21 mouse cellular contexts compared by ENCODE assay signal in the genomic region with DNA sequence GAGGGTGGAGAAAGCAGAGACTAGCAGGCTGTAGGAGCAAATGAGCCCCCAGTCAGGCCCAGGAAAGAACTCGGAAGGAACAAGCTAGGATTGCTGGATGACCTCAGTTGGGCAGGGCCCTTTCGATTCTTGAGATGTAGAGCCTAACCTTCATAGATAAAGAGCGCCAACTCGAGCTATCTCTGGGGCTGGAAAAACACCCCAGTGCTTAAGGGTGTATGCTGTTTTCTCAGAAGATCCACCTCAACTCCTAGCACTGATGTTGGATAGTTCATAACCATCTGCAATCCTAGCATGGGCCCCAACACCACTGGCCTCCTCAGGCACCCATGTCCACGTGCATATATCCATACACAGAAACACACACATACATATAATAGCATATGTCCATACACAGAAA. TPM values are rescaled to one million over a fixed set of nuclear protein-coding genes. Genes with fewer than 3 reads are reported as not detected.
DNase-seq lines count a peak whose midpoint lies in the region; ATAC-seq and TF ChIP-seq lines count a peak whose summit lies in the region.
"Had no signal": no experiment of that assay in that cellular context is flagged by ENCODE, and none has a peak within 500 bp of the region (broad histone marks: within the 10 kb centered on the region; RNA-seq: fewer than 3 reads in every experiment).

No protein-coding gene starts in this region.

- TF ChIP-seq POLR2A in MEL (IDR thresholded peaks at IDR 0.05; ENCODE audit: control insufficient read depth in 1 of 2, insufficient read depth in 1 of 2, low read depth in 1 of 2, low read length in 2 of 2, poor library complexity in 1 of 2) = no peak

- peaks cover 39% of the 10 kb centered on the region for H3K4me1 ChIP-seq in heart, embryonic 16.5 days (ENCODE audit: control insufficient read depth, insufficient read depth, low read length)
- H3K4me1 ChIP-seq in MEL (ENCODE audit: control insufficient read depth in 1 of 2, insufficient read depth in 2 of 2, low read length in 2 of 2) = peaks cover 25 to 47% of the 10 kb centered on the region in 2 experiments
- peaks cover 49 to 59% of the 10 kb centered on the region in 2 experiments for H3K4me1 ChIP-seq in liver, embryonic 14.5 days (replicated peaks; ENCODE audit: control insufficient read depth in 2 of 2, insufficient read depth in 2 of 2, low read length in 1 of 2)
- peaks cover 20% of the 10 kb centered on the region for H3K4me1 ChIP-seq in neural tube, embryonic 15.5 days
- peaks cover 18% of the 10 kb centered on the region for H3K4me1 ChIP-seq in kidney, embryonic 16.5 days (ENCODE audit: insufficient read depth, low read length)

- ATAC-seq in heart, embryonic 16.5 days (replicated peaks; ENCODE audit: extremely low read depth, insufficient read depth, low FRiP score) = no peak
- ATAC-seq in liver, embryonic 14.5 days (ENCODE audit: insufficient read depth) = peak; percentile 91
- no peak for ATAC-seq in neural tube, embryonic 15.5 days (ENCODE audit: low FRiP score)
- no peak for ATAC-seq in kidney, embryonic 16.5 days (ENCODE audit: low FRiP score, low TSS enrichment)
- ATAC-seq: forebrain, embryonic 13.5 days had no signal

- no peak overlapping the region for H3K4me2 ChIP-seq in heart, embryonic 16.5 days (ENCODE audit: low read depth, low read length)
- H3K4me2 ChIP-seq in liver, embryonic 14.5 days (ENCODE audit: low read depth) = peak overlapping the region; percentile 47
- no peak overlapping the region for H3K4me2 ChIP-seq in neural tube, embryonic 15.5 days
- no peak overlapping the region for H3K4me2 ChIP-seq in kidney, embryonic 16.5 days (replicated peaks; ENCODE audit: low read depth, low read length)
- H3K4me2 ChIP-seq: embryonic facial prominence, embryonic 12.5 days; forebrain, embryonic 13.5 days; hindbrain, embryonic 12.5 days; midbrain, embryonic 12.5 days had no signal

- H3K36me3 ChIP-seq in heart, embryonic 16.5 days (ENCODE audit: control insufficient read depth, insufficient read depth) = no peaks in the 10 kb centered on the region
- H3K36me3 ChIP-seq in MEL (ENCODE audit: control insufficient read depth in 1 of 2, insufficient read depth in 2 of 2, low read length in 2 of 2) = peaks cover 0 to 34% of the 10 kb centered on the region in 2 experiments; a peak in 2 of 4 replicates
- no peaks in the 10 kb centered on the region for H3K36me3 ChIP-seq in liver, embryonic 14.5 days (replicated peaks; ENCODE audit: control insufficient read depth, insufficient read depth, low read depth)
- no peaks in the 10 kb centered on the region for H3K36me3 ChIP-seq in neural tube, embryonic 15.5 days
- no peaks in the 10 kb centered on the region for H3K36me3 ChIP-seq in kidney, embryonic 16.5 days (ENCODE audit: insufficient read depth, low read length)
- H3K36me3 ChIP-seq: embryonic facial prominence, embryonic 12.5 days; hindbrain, embryonic 12.5 days; midbrain, embryonic 12.5 days had no signal

- no peak overlapping the region for H3K9ac ChIP-seq in heart, embryonic 16.5 days (ENCODE audit: low read length)
- peak overlapping the region; percentile 6 for H3K9ac ChIP-seq in MEL (ENCODE audit: control insufficient read depth, low read depth, low read length, poor library complexity, severe bottlenecking)
- H3K9ac ChIP-seq in liver, embryonic 14.5 days (replicated peaks) = peak overlapping the region; percentile 27
- H3K9ac ChIP-seq in neural tube, embryonic 15.5 days (replicated peaks) = no peak overlapping the region
- H3K9ac ChIP-seq in kidney, embryonic 16.5 days (replicated peaks; ENCODE audit: low read length) = no peak overlapping the region
- H3K9ac ChIP-seq: embryonic facial prominence, embryonic 12.5 days; forebrain, embryonic 13.5 days; hindbrain, embryonic 12.5 days; midbrain, embryonic 12.5 days had no signal

- no peak overlapping the region for H3K4me3 ChIP-seq in heart, embryonic 16.5 days (ENCODE audit: low read length)
- no peak overlapping the region; a peak in 1 of 4 replicates for H3K4me3 ChIP-seq in MEL (ENCODE audit: control insufficient read depth in 1 of 2, insufficient read depth in 1 of 2, low read depth in 2 of 2, low read length in 2 of 2)
- peak overlapping the region in 1 of 2 experiments; percentile 14; a peak in 1 of 4 replicates for H3K4me3 ChIP-seq in liver, embryonic 14.5 days (ENCODE audit: insufficient read depth in 1 of 2, low read depth in 2 of 2, low read length in 2 of 2)
- no peak overlapping the region for H3K4me3 ChIP-seq in neural tube, embryonic 15.5 days (replicated peaks)
- no peak overlapping the region for H3K4me3 ChIP-seq in kidney, embryonic 16.5 days (ENCODE audit: low read length)
- H3K4me3 ChIP-seq: embryonic facial prominence, embryonic 12.5 days; forebrain, embryonic 13.5 days; hindbrain, embryonic 12.5 days; midbrain, embryonic 12.5 days; myocyte had no signal

- H3K9me3 ChIP-seq in heart, embryonic 16.5 days (replicated peaks; ENCODE audit: control insufficient read depth, low read length) = no peaks in the 10 kb centered on the region
- no peaks in the 10 kb centered on the region for H3K9me3 ChIP-seq in MEL (replicated peaks; ENCODE audit: insufficient read depth, low read length)
- H3K9me3 ChIP-seq in liver, embryonic 14.5 days (ENCODE audit: control insufficient read depth, low read length) = no peaks in the 10 kb centered on the region
- H3K9me3 ChIP-seq in neural tube, embryonic 15.5 days (replicated peaks) = no peaks in the 10 kb centered on the region
- H3K9me3 ChIP-seq in kidney, embryonic 16.5 days (ENCODE audit: low read length) = no peaks in the 10 kb centered on the region
- H3K9me3 ChIP-seq: embryonic facial prominence, embryonic 12.5 days; forebrain, embryonic 13.5 days; hindbrain, embryonic 12.5 days; midbrain, embryonic 12.5 days had no signal

- DNase-seq in heart, postnatal 36 days = no peak
- DNase-seq in MEL (ENCODE audit: low read depth, low spot score) = no peak
- peak; percentile 74 for DNase-seq in c-Kit-positive CD71-positive TER-119-positive erythroid progenitor cells, embryonic 14.5 days (ENCODE audit: low spot score)
- DNase-seq in liver, embryonic 14.5 days (ENCODE audit: low read depth in 3 of 3, low spot score in 3 of 3) = peak; percentile 64 to 83 (median 69)
- DNase-seq in cerebellum, postnatal 14 days = no peak
- DNase-seq: adrenal gland, postnatal 36 days; cerebellum, adult 11 months had no signal

- peak overlapping the region; percentile 43; the same call in 1 of the 2 replicates for H3K27ac ChIP-seq in heart, embryonic 16.5 days (ENCODE audit: low read length)
- peak overlapping the region; percentile 4; the same call in 1 of the 2 replicates for H3K27ac ChIP-seq in MEL (ENCODE audit: control insufficient read depth, low read depth, low read length)
- peak overlapping the region; percentile 83 for H3K27ac ChIP-seq in liver, embryonic 14.5 days
- no peak overlapping the region for H3K27ac ChIP-seq in neural tube, embryonic 15.5 days (replicated peaks)
- H3K27ac ChIP-seq in kidney, embryonic 16.5 days (ENCODE audit: low read length) = no peak overlapping the region
- H3K27ac ChIP-seq: embryonic facial prominence, embryonic 12.5 days; forebrain, embryonic 13.5 days; hindbrain, embryonic 12.5 days; kidney, postnatal 0 days; midbrain, embryonic 12.5 days had no signal

- WGBS in heart, embryonic 16.5 days = 69% methylated on average over 5 of the region's 5 CpGs
- 21% methylated on average over 5 of the region's 5 CpGs for WGBS in liver, embryonic 14.5 days (ENCODE audit: insufficient replicate concordance)
- WGBS in neural tube, embryonic 15.5 days = 90% methylated on average over 5 of the region's 5 CpGs
- 93% methylated on average over 5 of the region's 5 CpGs for WGBS in kidney, embryonic 16.5 days

- H3K79me2 ChIP-seq in MEL (ENCODE audit: control insufficient read depth, insufficient read depth, low read length, poor library complexity) = no peaks in the 10 kb centered on the region

- TF ChIP-seq EP300 in MEL (IDR thresholded peaks at IDR 0.05; ENCODE audit: low read depth in 1 of 2, low read length in 2 of 2) = no peak
- peak; percentile 62 for TF ChIP-seq EP300 in liver, embryonic 14.5 days (IDR thresholded peaks at IDR 0.05; ENCODE audit: low read depth)

- TF ChIP-seq CTCF in MEL (IDR thresholded peaks at IDR 0.05 in 2 of 3, conservative IDR thresholded peaks at IDR 0.05 in 1 of 3; ENCODE audit: control insufficient read depth in 1 of 3, insufficient read depth in 1 of 3, low read depth in 2 of 3, low read length in 3 of 3, poor library complexity in 1 of 3, severe bottlenecking in 1 of 3) = no peak
- no peak for TF ChIP-seq CTCF in liver, embryonic 14.5 days (IDR thresholded peaks at IDR 0.05; ENCODE audit: low read depth)

- no peaks in the 10 kb centered on the region for H3K27me3 ChIP-seq in heart, embryonic 16.5 days (ENCODE audit: control insufficient read depth, insufficient read depth, low read length)
- H3K27me3 ChIP-seq in MEL (ENCODE audit: control insufficient read depth in 1 of 2, insufficient read depth in 2 of 2, low read length in 2 of 2) = no peaks in the 10 kb centered on the region
- H3K27me3 ChIP-seq in liver, embryonic 14.5 days (ENCODE audit: control insufficient read depth, insufficient read depth, low read length) = no peaks in the 10 kb centered on the region
- H3K27me3 ChIP-seq in neural tube, embryonic 15.5 days (replicated peaks) = no peaks in the 10 kb centered on the region
- no peaks in the 10 kb centered on the region for H3K27me3 ChIP-seq in kidney, embryonic 16.5 days (ENCODE audit: insufficient read depth, low read length)
- H3K27me3 ChIP-seq: embryonic facial prominence, embryonic 12.5 days; forebrain, embryonic 13.5 days; hindbrain, embryonic 12.5 days; midbrain, embryonic 12.5 days had no signal

- intact Hi-C loops in heart, postnatal 36 days (cut with DNase I) = loop anchor here (2.0 kb wide), 1 partner anchor 59 kb away; no protein-coding TSS in a partner anchor

- TF ChIP-seq RAD21 in MEL (IDR thresholded peaks at IDR 0.05; ENCODE audit: low read depth, low read length) = no peak

RNA-seq across cellular contexts. Expression of gene Gm11084, which starts 15.5 kb away (rescaled TPM):
- not detected in 2 replicates for polyA plus RNA-seq in heart, embryonic 16.5 days (2015; fragmentation: Nextera tagmentation; extraction: Ambion mirVana)
- total RNA-seq in heart, postnatal 36 days (2021) = not detected
- total RNA-seq in MEL (2012; rRNA removed) = not detected in 2 replicates
- not detected for polyA plus RNA-seq in MEL (2012; ENCODE audit: insufficient read depth in 1 of 2, insufficient read length in 2 of 2, low read depth in 1 of 2, low replicate concordance in 2 of 2, missing spikeins in 1 of 2)
- polyA plus RNA-seq in liver, embryonic 14.5 days (2012; rRNA removed) = not detected in 2 replicates
- not detected in 2 replicates for polyA plus RNA-seq in liver, embryonic 14.5 days (2014; fragmentation: Nextera tagmentation; extraction: Ambion mirVana)
- polyA plus RNA-seq in neural tube, embryonic 15.5 days (2015; fragmentation: Nextera tagmentation; extraction: Ambion mirVana) = not detected in 2 replicates
- not detected in 2 replicates for polyA plus RNA-seq in kidney, embryonic 16.5 days (2015; fragmentation: Nextera tagmentation; extraction: Ambion mirVana)
- total RNA-seq: adrenal gland, postnatal 36 days; left cerebral cortex, postnatal 14 days; liver, adult 2 months had no signal
- polyA plus RNA-seq: embryonic facial prominence, embryonic 12.5 days; forebrain, embryonic 13.5 days; gonadal fat pad, adult 2 months; hindbrain, embryonic 12.5 days; intestine, embryonic 14.5 days; kidney, postnatal 0 days; liver, adult 2 months; midbrain, embryonic 12.5 days; myocyte; testis, adult 2 months had no signal

RNA-seq across cellular contexts. Expression of gene Sp3, which starts 21.7 kb away (rescaled TPM):
- 34.8 and 37.5 TPM in 2 replicates for polyA plus RNA-seq in heart, embryonic 16.5 days (2015; fragmentation: Nextera tagmentation; extraction: Ambion mirVana)
- total RNA-seq in heart, postnatal 36 days (2021) = 10 to 100 TPM; 34.9 to 37.6 TPM
- 34.9 and 36.1 TPM in 2 replicates for total RNA-seq in MEL (2012; rRNA removed)
- polyA plus RNA-seq in MEL (2012; ENCODE audit: insufficient read depth in 1 of 2, insufficient read length in 2 of 2, low read depth in 1 of 2, low replicate concordance in 2 of 2, missing spikeins in 1 of 2) = 100 to 1,000 TPM in 1 of 2 experiments, 10 to 100 TPM in 1; 27.8 to 299 TPM
- 13.1 and 19.0 TPM in 2 replicates for polyA plus RNA-seq in liver, embryonic 14.5 days (2012; rRNA removed)
- polyA plus RNA-seq in liver, embryonic 14.5 days (2014; fragmentation: Nextera tagmentation; extraction: Ambion mirVana) = 35.0 and 36.2 TPM in 2 replicates
- polyA plus RNA-seq in neural tube, embryonic 15.5 days (2015; fragmentation: Nextera tagmentation; extraction: Ambion mirVana) = 27.7 and 35.3 TPM in 2 replicates
- polyA plus RNA-seq in kidney, embryonic 16.5 days (2015; fragmentation: Nextera tagmentation; extraction: Ambion mirVana) = 44.6 and 47.3 TPM in 2 replicates

Comparison
In these comparisons a context has a peak if more than half of its experiments do, and no peak if none do; other contexts are left out.
1. H3K27ac ChIP-seq: peak in heart, embryonic 16.5 days (single experiment), MEL (single experiment) and liver, embryonic 14.5 days (single experiment); none in neural tube, embryonic 15.5 days (single experiment) and kidney, embryonic 16.5 days (single experiment).
2. H3K9ac ChIP-seq: peak in MEL (single experiment) and liver, embryonic 14.5 days (single experiment); none in heart, embryonic 16.5 days (single experiment), neural tube, embryonic 15.5 days (single experiment) and kidney, embryonic 16.5 days (single experiment).
3. DNase-seq: peak in c-Kit-positive CD71-positive TER-119-positive erythroid progenitor cells, embryonic 14.5 days (single experiment) and liver, embryonic 14.5 days (3 of 3); none in heart, postnatal 36 days (0 of 2), MEL (single experiment) and cerebellum, postnatal 14 days (0 of 2).